ENCODE assay signal across 8 mouse cellular contexts in the genomic region with DNA sequence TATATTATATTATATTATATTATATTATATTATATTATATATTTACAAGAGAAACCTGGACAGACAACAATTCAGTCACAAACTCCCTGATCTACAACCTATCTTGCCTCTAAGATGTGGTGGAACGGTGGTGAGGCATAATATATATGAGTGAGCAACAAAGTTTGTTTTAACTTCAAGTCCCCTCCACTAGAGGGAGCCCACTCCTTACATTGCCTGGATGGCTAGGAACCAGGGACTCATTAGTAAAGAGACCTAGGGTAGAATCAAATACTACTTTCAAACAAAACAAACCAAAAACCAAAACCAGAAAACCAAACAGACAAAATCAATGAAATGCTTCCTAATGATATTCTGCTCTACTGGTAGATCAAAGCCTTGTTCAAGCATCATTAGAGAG.
DNase-seq lines count a peak whose midpoint lies in the region; ATAC-seq and TF ChIP-seq lines count a peak whose summit lies in the region.
"Had no signal": no experiment of that assay in that cellular context is flagged by ENCODE, and none has a peak within 500 bp of the region (broad histone marks: within the 10 kb centered on the region; RNA-seq: fewer than 3 reads in every experiment).

No protein-coding gene starts in this region.

- ATAC-seq in hindbrain, postnatal 0 days = no peak
- ATAC-seq in hindbrain, embryonic 16.5 days = no peak

- H3K9me3 ChIP-seq in hindbrain, postnatal 0 days (ENCODE audit: low read length) = no peaks in the 10 kb centered on the region
- no peaks in the 10 kb centered on the region for H3K9me3 ChIP-seq in hindbrain, embryonic 16.5 days (ENCODE audit: control insufficient read depth, low read length)
- H3K9me3 ChIP-seq: heart, embryonic 13.5 days had no signal

- H3K4me2 ChIP-seq in hindbrain, postnatal 0 days (ENCODE audit: low read depth, low read length) = no peak overlapping the region
- H3K4me2 ChIP-seq in hindbrain, embryonic 16.5 days (ENCODE audit: low read length) = no peak overlapping the region
- H3K4me2 ChIP-seq: heart, embryonic 13.5 days had no signal

- TF ChIP-seq POLR2A in brain, embryonic 14.5 days (IDR thresholded peaks at IDR 0.05; ENCODE audit: borderline replicate concordance, extremely low read depth, insufficient read depth, insufficient read length, poor library complexity, severe bottlenecking) = no peak

- H3K4me3 ChIP-seq in hindbrain, postnatal 0 days (ENCODE audit: low read length) = no peak overlapping the region
- H3K4me3 ChIP-seq in hindbrain, embryonic 16.5 days (ENCODE audit: low read length) = no peak overlapping the region
- H3K4me3 ChIP-seq: heart, embryonic 13.5 days had no signal

- H3K36me3 ChIP-seq in hindbrain, postnatal 0 days (ENCODE audit: insufficient read depth, low read length) = no peaks in the 10 kb centered on the region
- no peaks in the 10 kb centered on the region for H3K36me3 ChIP-seq in hindbrain, embryonic 16.5 days (ENCODE audit: control insufficient read depth, insufficient read depth, low read length)
- H3K36me3 ChIP-seq: heart, embryonic 13.5 days had no signal

- DNase-seq in hindbrain, postnatal 0 days (ENCODE audit: low spot score) = peak; percentile 21
- DNase-seq in right cerebral cortex, adult 18-20 months = peak; percentile 51
- DNase-seq in right cerebral cortex, postnatal 36 days (ENCODE audit: low spot score in 2 of 2) = no peak
- peak; percentile 19 for DNase-seq in brain, embryonic 14.5 days (ENCODE audit: low read depth)
- DNase-seq in telencephalon, adult 2 months (ENCODE audit: low read depth, low spot score) = peak; percentile 6
- DNase-seq in spleen, postnatal 36 days (ENCODE audit: low spot score in 2 of 2) = no peak

- 52% methylated on average over 1 of the region's 1 CpGs for WGBS in hindbrain, postnatal 0 days
- 58% methylated on average over 1 of the region's 1 CpGs for WGBS in hindbrain, embryonic 16.5 days

- peak; percentile 44 for TF ChIP-seq CTCF in hindbrain, postnatal 0 days (IDR thresholded peaks at IDR 0.05; ENCODE audit: low read depth)
- TF ChIP-seq CTCF in brain, embryonic 14.5 days (IDR thresholded peaks at IDR 0.05; ENCODE audit: borderline replicate concordance, extremely low read depth, insufficient read depth, insufficient read length) = peak; percentile 41; the same call in 1 of the 2 replicates

- no peak overlapping the region for H3K27ac ChIP-seq in hindbrain, postnatal 0 days
- H3K27ac ChIP-seq in hindbrain, embryonic 16.5 days (ENCODE audit: low read depth, low read length) = no peak overlapping the region
- H3K27ac ChIP-seq: heart, embryonic 13.5 days had no signal

- no peaks in the 10 kb centered on the region for H3K4me1 ChIP-seq in hindbrain, postnatal 0 days (ENCODE audit: insufficient read depth, low read length)
- H3K4me1 ChIP-seq in hindbrain, embryonic 16.5 days (ENCODE audit: control insufficient read depth, insufficient read depth, low read depth, low read length) = no peaks in the 10 kb centered on the region
- H3K4me1 ChIP-seq: heart, embryonic 13.5 days had no signal

- no peak overlapping the region for H3K9ac ChIP-seq in hindbrain, postnatal 0 days (replicated peaks; ENCODE audit: low read length)
- no peak overlapping the region for H3K9ac ChIP-seq in hindbrain, embryonic 16.5 days (ENCODE audit: low read depth, low read length)
- H3K9ac ChIP-seq: heart, embryonic 13.5 days had no signal

- H3K27me3 ChIP-seq in hindbrain, postnatal 0 days (ENCODE audit: insufficient read depth, low read length) = no peaks in the 10 kb centered on the region
- H3K27me3 ChIP-seq in hindbrain, embryonic 16.5 days (replicated peaks; ENCODE audit: control insufficient read depth, insufficient read depth, low read length) = no peaks in the 10 kb centered on the region
- H3K27me3 ChIP-seq: heart, embryonic 13.5 days had no signal

Comparison
In these comparisons a context has a peak if more than half of its experiments do, and no peak if none do; other contexts are left out.
1. DNase-seq: peak in hindbrain, postnatal 0 days (single experiment), right cerebral cortex, adult 18-20 months (single experiment), brain, embryonic 14.5 days (single experiment) and telencephalon, adult 2 months (single experiment); none in right cerebral cortex, postnatal 36 days (0 of 2) and spleen, postnatal 36 days (0 of 2).